In genomic region chr13:51345839-51346550, GRCm38 (mm10) we compare ENCODE assay signal across 8 mouse cellular contexts.
DNase-seq lines count a peak whose midpoint lies in the region; ATAC-seq lines count a peak whose summit lies in the region.

No protein-coding gene starts in this region.

- peaks cover 3% of the 10 kb centered on the region for H3K9me3 ChIP-seq in heart, embryonic 16.5 days (replicated peaks; ENCODE audit: control insufficient read depth, low read length)

- WGBS in heart, embryonic 16.5 days, result 50% methylated on average over 8 of the region's 8 CpGs

- no peak overlapping the region for H3K9ac ChIP-seq in heart, embryonic 16.5 days (ENCODE audit: low read length)

- no peak overlapping the region for H3K4me3 ChIP-seq in heart, embryonic 16.5 days (ENCODE audit: low read length)

- peaks cover 2% of the 10 kb centered on the region; the same call in 1 of the 2 replicates for H3K4me1 ChIP-seq in heart, embryonic 16.5 days (ENCODE audit: control insufficient read depth, insufficient read depth, low read length)

- no peaks in the 10 kb centered on the region for H3K36me3 ChIP-seq in heart, embryonic 16.5 days (ENCODE audit: control insufficient read depth, insufficient read depth)

- H3K27ac ChIP-seq in heart, embryonic 16.5 days (ENCODE audit: low read length), result 0 out of 2 replicates have a peak overlapping the region, but pooled peaks have one; percentile 6

- no peak overlapping the region for H3K4me2 ChIP-seq in heart, embryonic 16.5 days (ENCODE audit: low read depth, low read length)

- peak; percentile 35 to 78 for DNase-seq in adrenal gland, adult (ENCODE audit: inconsistent age in 2 of 2, low spot score in 1 of 2)
- DNase-seq in adrenal gland, postnatal 4 days (ENCODE audit: low spot score in 2 of 2), result no peak
- DNase-seq in embryo, embryonic 10.5 days (ENCODE audit: low spot score), result peak; percentile 59
- DNase-seq in lung, postnatal 36 days, result peak; percentile 38
- no peak for DNase-seq in frontal cortex, postnatal 25 days (ENCODE audit: low spot score in 2 of 2)
- DNase-seq in urinary bladder, postnatal 4 days (ENCODE audit: low spot score in 2 of 2), result no peak
- no peak for DNase-seq in layer of hippocampus, adult 9-11 months

- no peak for ATAC-seq in heart, embryonic 16.5 days (replicated peaks; ENCODE audit: extremely low read depth, insufficient read depth, low FRiP score)

- no peaks in the 10 kb centered on the region for H3K27me3 ChIP-seq in heart, embryonic 16.5 days (ENCODE audit: control insufficient read depth, insufficient read depth, low read length)

Comparison
In these comparisons a context has a peak if more than half of its experiments do, and no peak if none do; other contexts are left out.
1. DNase-seq: peak in adrenal gland, adult (2 of 2), embryo, embryonic 10.5 days (single experiment) and lung, postnatal 36 days (single experiment); none in adrenal gland, postnatal 4 days (0 of 2), frontal cortex, postnatal 25 days (0 of 2), urinary bladder, postnatal 4 days (0 of 2) and layer of hippocampus, adult 9-11 months (single experiment).